8 mouse cellular contexts compared by ENCODE assay signal in genomic region chr16:58522677-58523043, GRCm38 (mm10). TPM values are rescaled to one million over a fixed set of nuclear protein-coding genes. Genes with fewer than 3 reads are reported as not detected.
DNase-seq lines count a peak whose midpoint lies in the region; ATAC-seq and TF ChIP-seq lines count a peak whose summit lies in the region.

No protein-coding gene starts in this region.

- H3K27ac ChIP-seq in bone marrow macrophage, adult 2 months (ENCODE audit: insufficient read depth, low read depth, low read length) = no peak overlapping the region
- no peak overlapping the region for H3K27ac ChIP-seq in forebrain, embryonic 16.5 days (ENCODE audit: low read length)
- H3K27ac ChIP-seq in liver, embryonic 16.5 days (ENCODE audit: low read length) = peak overlapping the region; percentile 54

- peak; percentile 66 for ATAC-seq in forebrain, embryonic 16.5 days
- peak; percentile 40 for ATAC-seq in liver, embryonic 16.5 days (ENCODE audit: low read depth)

- TF ChIP-seq CTCF in bone marrow macrophage, adult 2 months (IDR thresholded peaks at IDR 0.05; ENCODE audit: low read depth, low read length) = no peak

- H3K4me1 ChIP-seq in bone marrow macrophage, adult 2 months (ENCODE audit: control insufficient read depth, insufficient read depth, low read length) = no peaks in the 10 kb centered on the region
- H3K4me1 ChIP-seq in forebrain, embryonic 16.5 days (replicated peaks; ENCODE audit: control insufficient read depth, insufficient read depth, low read length) = peaks cover 7% of the 10 kb centered on the region
- peaks cover 56% of the 10 kb centered on the region for H3K4me1 ChIP-seq in liver, embryonic 16.5 days (ENCODE audit: control insufficient read depth, low read depth, low read length)

- H3K27me3 ChIP-seq in forebrain, embryonic 16.5 days (replicated peaks; ENCODE audit: control insufficient read depth, insufficient read depth, low read length) = no peaks in the 10 kb centered on the region; the same call in 1 of the 2 replicates
- H3K27me3 ChIP-seq in liver, embryonic 16.5 days (ENCODE audit: control insufficient read depth, insufficient read depth, low read depth, low read length) = no peaks in the 10 kb centered on the region; the same call in 1 of the 2 replicates

- no peaks in the 10 kb centered on the region for H3K36me3 ChIP-seq in forebrain, embryonic 16.5 days (ENCODE audit: control insufficient read depth, insufficient read depth)
- no peaks in the 10 kb centered on the region for H3K36me3 ChIP-seq in liver, embryonic 16.5 days (ENCODE audit: control insufficient read depth, insufficient read depth)

- H3K9me3 ChIP-seq in forebrain, embryonic 16.5 days (ENCODE audit: control insufficient read depth, low read length) = no peaks in the 10 kb centered on the region
- H3K9me3 ChIP-seq in liver, embryonic 16.5 days (replicated peaks; ENCODE audit: control insufficient read depth, low read length) = no peaks in the 10 kb centered on the region

- intact Hi-C loops in left cerebral cortex, postnatal 14 days (cut with DNase I) = loop anchor here (5.0 to 10.0 kb wide), 3 partner anchors 40 to 102 kb away; no protein-coding TSS in a partner anchor

- peak overlapping the region; percentile 62 for H3K9ac ChIP-seq in forebrain, embryonic 16.5 days (replicated peaks; ENCODE audit: low read depth, low read length)
- H3K9ac ChIP-seq in liver, embryonic 16.5 days (ENCODE audit: low read depth, low read length) = peak overlapping the region; percentile 91

- TF ChIP-seq POLR2A in bone marrow macrophage, adult 2 months (IDR thresholded peaks at IDR 0.05; ENCODE audit: borderline replicate concordance, low read depth, low read length) = no peak

- DNase-seq in layer of hippocampus, postnatal 10 days (ENCODE audit: low spot score in 2 of 2) = peak; percentile 21 to 39
- DNase-seq in layer of hippocampus, adult 8-10 months (ENCODE audit: low spot score in 2 of 2) = no peak
- DNase-seq in gastrocnemius, adult 18-20 months (ENCODE audit: low spot score) = no peak
- no peak for DNase-seq in left cerebral cortex, postnatal 14 days (ENCODE audit: low spot score in 2 of 2)
- DNase-seq in cerebellum, postnatal 14 days = no peak

- under 1% methylated on average over 16 of the region's 16 CpGs for WGBS in forebrain, embryonic 16.5 days
- 0% methylated on average over 16 of the region's 16 CpGs for WGBS in liver, embryonic 16.5 days (ENCODE audit: insufficient replicate concordance)

- H3K4me3 ChIP-seq in bone marrow macrophage, adult 2 months (ENCODE audit: insufficient read depth, low read length) = peak overlapping the region; percentile 68
- H3K4me3 ChIP-seq in forebrain, embryonic 16.5 days (replicated peaks; ENCODE audit: low read length) = peak overlapping the region; percentile 73
- H3K4me3 ChIP-seq in liver, embryonic 16.5 days (ENCODE audit: low read depth, low read length) = peak overlapping the region; percentile 84

- peak overlapping the region; percentile 88 for H3K4me2 ChIP-seq in forebrain, embryonic 16.5 days (ENCODE audit: low read length)
- H3K4me2 ChIP-seq in liver, embryonic 16.5 days (ENCODE audit: low read depth, low read length) = peak overlapping the region; percentile 80

RNA-seq across cellular contexts. Expression of gene St3gal6, which starts 1.4 kb away (rescaled TPM):
- 10 to 100 TPM; 16.3 to 19.1 TPM for total RNA-seq in layer of hippocampus, postnatal 10 days (2021)
- 10 to 100 TPM; 14.6 to 24.8 (median 18.9) TPM for total RNA-seq in layer of hippocampus, adult 8-10 months (2022)
- 6.6 and 8.5 TPM in 2 replicates for polyA plus RNA-seq in bone marrow macrophage, adult 2 months (2012; ENCODE audit: insufficient read depth, insufficient read length, missing spikeins)
- 6.7 and 8.0 TPM in 2 replicates for polyA plus RNA-seq in forebrain, embryonic 16.5 days (2015; fragmentation: Nextera tagmentation; extraction: Ambion mirVana)
- 25.1 and 25.7 TPM in 2 replicates for polyA plus RNA-seq in liver, embryonic 16.5 days (2015; fragmentation: Nextera tagmentation; extraction: Ambion mirVana)
- total RNA-seq in gastrocnemius, adult 18-20 months (2021) = 100 to 1,000 TPM; 166 to 178 TPM
- 10 to 100 TPM; 25.1 to 27.2 TPM for total RNA-seq in left cerebral cortex, postnatal 14 days (2021)

Comparison
In these comparisons a context has a peak if more than half of its experiments do, and no peak if none do; other contexts are left out.
1. DNase-seq: peak in layer of hippocampus, postnatal 10 days (2 of 2); none in layer of hippocampus, adult 8-10 months (0 of 2), gastrocnemius, adult 18-20 months (single experiment), left cerebral cortex, postnatal 14 days (0 of 2) and cerebellum, postnatal 14 days (0 of 2).
2. RNA of gene St3gal6, which starts 1.4 kb away (total RNA-seq): 166 to 178 TPM in gastrocnemius, adult 18-20 months; 25.1 to 27.2 TPM in left cerebral cortex, postnatal 14 days, 14.6 to 24.8 TPM in layer of hippocampus, adult 8-10 months and 16.3 to 19.1 TPM in layer of hippocampus, postnatal 10 days; every median in the first group is over 4 times any median in the second.
3. Peak in every context shown above with its lines, with median percentiles within 50 percentile points of each other: H3K4me3 ChIP-seq.